Mouse (Mus musculus): Measurements from ENCODE around the gene Ttc39d. TPM values are rescaled to one million over a fixed set of nuclear protein-coding genes. Genes with fewer than 3 reads are reported as not detected.

Ttc39d gene
- total and polyA plus RNA-seq, 2 experiments from 2014 or later: 0.08 TPM; not detected in 1

DNA sequence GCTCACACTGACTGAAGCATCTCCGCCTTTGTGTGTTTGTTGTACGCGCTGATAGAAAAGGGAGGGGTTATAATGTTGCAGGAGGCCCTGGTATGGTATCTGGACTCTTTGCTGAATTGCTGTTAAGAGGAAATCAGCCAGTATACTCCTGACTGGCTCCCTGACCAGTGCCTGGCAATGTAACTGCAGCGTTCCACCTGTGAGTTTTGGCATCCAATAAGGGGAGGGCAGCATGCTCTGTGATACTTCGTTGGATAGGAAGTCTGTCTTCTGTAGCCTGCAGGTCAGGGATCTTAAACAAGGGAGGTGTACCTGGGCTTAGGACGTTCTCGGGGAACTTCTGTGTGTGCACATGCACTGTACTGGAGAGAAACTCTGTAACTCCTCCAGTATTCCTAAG, 36.3 kb upstream of the Ttc39d start:
- Histone ChIP-seq H3K4me3 (ENCODE audit: low read depth, low read length) (no peak overlapping the region), H3K4me2 (ENCODE audit: low read depth, low read length) (no peak overlapping the region), H3K4me1 (ENCODE audit: control insufficient read depth, insufficient read depth) (peaks cover 2% of the 10 kb centered on the region), H3K9ac (replicated peaks; ENCODE audit: low read depth, low read length) (no peak overlapping the region), H3K9me3 (replicated peaks; ENCODE audit: control insufficient read depth, low read length) (no peaks in the 10 kb centered on the region), H3K27me3 (ENCODE audit: control insufficient read depth, insufficient read depth, low read length) (no peaks in the 10 kb centered on the region), H3K36me3 (replicated peaks; ENCODE audit: control insufficient read depth, insufficient read depth, low read length) (no peaks in the 10 kb centered on the region), H3K27ac (ENCODE audit: low read depth) (no peak overlapping the region)
- WGBS: 86% methylated on average over 7 of the region's 7 CpGs
- ATAC-seq (ENCODE audit: insufficient read depth, low read depth): no peak
- TF ChIP-seq EP300 (IDR thresholded peaks at IDR 0.05; ENCODE audit: low read depth): no peak
- no peak for TF ChIP-seq CTCF (IDR thresholded peaks at IDR 0.05; ENCODE audit: low read depth)
- no peak for DNase-seq (ENCODE audit: low spot score)

DNA sequence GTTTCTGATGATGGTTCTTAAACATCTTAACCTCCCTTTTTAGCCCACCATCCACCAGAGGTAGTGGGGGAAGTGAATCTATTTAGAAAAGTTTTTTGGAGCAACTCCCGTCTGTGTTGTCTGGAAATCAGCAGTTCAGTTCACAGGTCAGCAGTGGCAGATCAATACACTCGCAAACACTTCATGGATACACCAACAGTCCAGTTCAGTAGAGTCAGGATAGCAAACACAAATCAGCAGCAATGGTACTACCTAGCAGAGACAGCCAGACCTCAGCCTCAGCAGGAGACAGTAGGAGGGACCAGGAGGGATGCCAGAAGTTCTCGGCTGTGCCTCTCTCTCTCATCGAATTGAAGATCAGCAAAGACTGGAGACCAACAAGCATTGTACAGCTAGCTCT, 35.3 kb upstream of the Ttc39d start:
- TF ChIP-seq CTCF (IDR thresholded peaks at IDR 0.05; ENCODE audit: low read depth) (no peak), EP300 (IDR thresholded peaks at IDR 0.05; ENCODE audit: low read depth) (no peak)
- DNase-seq (ENCODE audit: low spot score) (no peak), ATAC-seq (ENCODE audit: insufficient read depth, low read depth) (no peak)
- H3K27me3 ChIP-seq (ENCODE audit: control insufficient read depth, insufficient read depth, low read length): no peaks in the 10 kb centered on the region
- WGBS: 82% methylated on average over 4 of the region's 4 CpGs
- H3K9ac ChIP-seq (replicated peaks; ENCODE audit: low read depth, low read length): no peak overlapping the region
- no peaks in the 10 kb centered on the region for H3K9me3 ChIP-seq (replicated peaks; ENCODE audit: control insufficient read depth, low read length)
- H3K4me1 ChIP-seq (ENCODE audit: control insufficient read depth, insufficient read depth): no peaks in the 10 kb centered on the region; the same call in 1 of the 2 replicates
- no peak overlapping the region for H3K4me3 ChIP-seq (ENCODE audit: low read depth, low read length)
- H3K36me3 ChIP-seq (replicated peaks; ENCODE audit: control insufficient read depth, insufficient read depth, low read length): no peaks in the 10 kb centered on the region
- no peak overlapping the region for H3K27ac ChIP-seq (ENCODE audit: low read depth)
- no peak overlapping the region for H3K4me2 ChIP-seq (ENCODE audit: low read depth, low read length)

DNA sequence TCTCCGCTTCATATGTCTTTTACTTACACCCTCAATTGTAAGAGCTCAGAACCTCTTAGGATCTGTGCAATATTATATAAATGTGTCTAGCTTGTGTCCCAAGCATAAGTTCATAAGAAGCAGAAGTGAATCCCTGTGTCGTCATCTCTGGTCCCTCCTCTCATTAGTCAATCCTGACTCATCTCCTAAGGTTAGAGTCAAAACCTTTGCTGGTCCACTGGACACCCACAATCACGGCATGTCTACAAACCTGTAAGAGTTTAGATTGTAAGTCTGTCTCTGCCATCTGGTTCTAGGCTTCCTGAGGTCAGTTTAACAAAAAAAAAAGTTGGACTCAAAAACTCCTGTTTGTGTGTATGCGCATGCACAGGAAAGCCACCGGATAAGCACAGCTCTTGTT, 34.5 kb upstream of the Ttc39d start:
- 66% methylated on average over 5 of the region's 5 CpGs for WGBS
- DNase-seq (ENCODE audit: low spot score) (no peak), ATAC-seq (ENCODE audit: insufficient read depth, low read depth) (no peak)
- Histone ChIP-seq H3K4me2 (ENCODE audit: low read depth, low read length) (no peak overlapping the region), H3K9me3 (replicated peaks; ENCODE audit: control insufficient read depth, low read length) (no peaks in the 10 kb centered on the region), H3K4me3 (ENCODE audit: low read depth, low read length) (no peak overlapping the region), H3K4me1 (ENCODE audit: control insufficient read depth, insufficient read depth) (no peaks in the 10 kb centered on the region; the same call in 1 of the 2 replicates), H3K36me3 (replicated peaks; ENCODE audit: control insufficient read depth, insufficient read depth, low read length) (no peaks in the 10 kb centered on the region), H3K27ac (ENCODE audit: low read depth) (no peak overlapping the region), H3K27me3 (ENCODE audit: control insufficient read depth, insufficient read depth, low read length) (no peaks in the 10 kb centered on the region), H3K9ac (replicated peaks; ENCODE audit: low read depth, low read length) (no peak overlapping the region)
- TF ChIP-seq CTCF (IDR thresholded peaks at IDR 0.05; ENCODE audit: low read depth): no peak
- TF ChIP-seq EP300 (IDR thresholded peaks at IDR 0.05; ENCODE audit: low read depth): no peak

DNA sequence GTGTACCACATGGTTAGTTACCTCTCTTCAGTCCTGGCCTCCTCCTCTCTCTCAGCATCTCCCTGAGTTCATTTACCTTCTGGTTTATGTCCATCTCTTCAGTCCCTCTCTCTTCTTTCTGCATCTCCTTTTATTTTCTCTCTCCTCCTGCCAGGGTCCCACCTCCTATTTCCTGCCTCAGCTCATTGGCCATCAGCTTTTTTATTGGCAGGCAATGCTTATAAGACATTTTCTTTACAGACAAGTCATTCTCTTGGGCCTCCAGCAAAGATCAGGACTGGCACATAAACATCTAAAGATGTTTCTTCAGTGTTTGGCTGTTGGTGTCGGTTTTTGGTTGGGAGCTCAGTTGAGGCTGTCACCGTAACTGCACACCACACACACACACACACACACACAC, 33.6 kb upstream of the Ttc39d start:
- Histone ChIP-seq H3K4me1 (ENCODE audit: control insufficient read depth, insufficient read depth) (no peaks in the 10 kb centered on the region), H3K4me3 (ENCODE audit: low read depth, low read length) (no peak overlapping the region), H3K9me3 (replicated peaks; ENCODE audit: control insufficient read depth, low read length) (no peaks in the 10 kb centered on the region), H3K9ac (replicated peaks; ENCODE audit: low read depth, low read length) (no peak overlapping the region), H3K36me3 (replicated peaks; ENCODE audit: control insufficient read depth, insufficient read depth, low read length) (no peaks in the 10 kb centered on the region), H3K27ac (ENCODE audit: low read depth) (no peak overlapping the region), H3K27me3 (ENCODE audit: control insufficient read depth, insufficient read depth, low read length) (no peaks in the 10 kb centered on the region), H3K4me2 (ENCODE audit: low read depth, low read length) (no peak overlapping the region)
- DNase-seq (ENCODE audit: low spot score) (no peak), ATAC-seq (ENCODE audit: insufficient read depth, low read depth) (no peak)
- 83% methylated on average over 2 of the region's 2 CpGs for WGBS
- TF ChIP-seq CTCF (IDR thresholded peaks at IDR 0.05; ENCODE audit: low read depth) (no peak), EP300 (IDR thresholded peaks at IDR 0.05; ENCODE audit: low read depth) (no peak)

- Histone ChIP-seq H3K27me3 (ENCODE audit: control insufficient read depth, insufficient read depth, low read length) (no peaks in the 10 kb centered on the region), H3K36me3 (replicated peaks; ENCODE audit: control insufficient read depth, insufficient read depth, low read length) (no peaks in the 10 kb centered on the region), H3K4me2 (ENCODE audit: low read depth, low read length) (no peak overlapping the region), H3K4me3 (ENCODE audit: low read depth, low read length) (no peak overlapping the region), H3K9ac (replicated peaks; ENCODE audit: low read depth, low read length) (no peak overlapping the region), H3K4me1 (ENCODE audit: control insufficient read depth, insufficient read depth) (no peaks in the 10 kb centered on the region), H3K9me3 (replicated peaks; ENCODE audit: control insufficient read depth, low read length) (no peaks in the 10 kb centered on the region), H3K27ac (ENCODE audit: low read depth) (no peak overlapping the region)
- no peak for TF ChIP-seq CTCF (IDR thresholded peaks at IDR 0.05; ENCODE audit: low read depth)
- no peak for TF ChIP-seq EP300 (IDR thresholded peaks at IDR 0.05; ENCODE audit: low read depth)
- DNase-seq (ENCODE audit: low spot score) (no peak), ATAC-seq (ENCODE audit: insufficient read depth, low read depth) (no peak)
- 51% methylated on average over 3 of the region's 3 CpGs for WGBS
Observed at GRCm38 (mm10) chr17:80174146-80174545, 33.1 kb upstream of the Ttc39d start.

DNA sequence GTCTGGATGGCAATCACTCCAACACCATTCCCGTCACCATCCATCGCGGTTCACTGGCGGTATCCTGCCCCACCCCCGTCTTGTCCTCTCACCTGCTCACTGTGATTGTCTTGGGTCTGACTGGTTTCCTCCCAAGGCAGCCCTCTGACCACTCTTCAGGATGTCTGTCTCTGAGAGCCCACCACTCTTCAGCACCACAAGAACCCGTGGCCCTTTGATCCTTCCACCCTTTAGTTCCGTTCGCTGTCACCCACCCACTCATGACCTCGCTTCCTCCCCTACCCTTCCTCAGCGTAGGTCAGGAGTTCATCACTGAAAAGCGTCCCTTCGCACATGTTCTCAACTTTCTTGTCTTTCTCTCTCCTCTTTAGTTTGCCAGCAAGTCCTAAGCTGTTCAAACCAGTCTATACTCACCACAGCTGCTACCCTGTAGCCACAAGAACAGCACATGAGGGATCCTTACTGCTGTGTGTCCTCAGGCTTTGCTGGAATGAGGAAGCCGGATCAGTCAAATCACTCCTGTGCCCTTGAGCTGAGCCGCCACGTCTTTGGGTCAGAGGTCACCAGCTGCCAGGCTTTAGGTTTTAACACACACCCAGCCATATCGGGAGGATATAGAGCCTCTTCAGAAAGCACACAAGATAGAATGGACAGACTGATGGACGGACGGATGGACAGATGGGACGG, 32.4 kb upstream of the Ttc39d start:
- Histone ChIP-seq H3K27me3 (ENCODE audit: control insufficient read depth, insufficient read depth, low read length) (no peaks in the 10 kb centered on the region), H3K36me3 (replicated peaks; ENCODE audit: control insufficient read depth, insufficient read depth, low read length) (no peaks in the 10 kb centered on the region), H3K4me3 (ENCODE audit: low read depth, low read length) (no peak overlapping the region), H3K4me1 (ENCODE audit: control insufficient read depth, insufficient read depth) (no peaks in the 10 kb centered on the region), H3K9ac (replicated peaks; ENCODE audit: low read depth, low read length) (no peak overlapping the region), H3K4me2 (ENCODE audit: low read depth, low read length) (no peak overlapping the region), H3K9me3 (replicated peaks; ENCODE audit: control insufficient read depth, low read length) (no peaks in the 10 kb centered on the region), H3K27ac (ENCODE audit: low read depth) (no peak overlapping the region)
- no peak for TF ChIP-seq CTCF (IDR thresholded peaks at IDR 0.05; ENCODE audit: low read depth)
- TF ChIP-seq EP300 (IDR thresholded peaks at IDR 0.05; ENCODE audit: low read depth): no peak
- ATAC-seq (ENCODE audit: insufficient read depth, low read depth) (no peak), DNase-seq (ENCODE audit: low spot score) (no peak)
- 67% methylated on average over 19 of the region's 19 CpGs for WGBS
